Mouse (Mus musculus) frontal cortex, postnatal 10 days (tissue): ENCODE results near the gene Bfar.
A peak's percentile ranks its signal among the peaks of the same experiment; 100 is the strongest.
"Not testable (repeated sequence)": the region's sequence is repeated elsewhere in the genome, so short reads cannot be mapped to it uniquely, and the experiment has no call there.

ENCODE experiments used
- DNase-seq, 2 experiments: peaks; one replicate each; pipeline ENCODE4 v3.0.0; 2022; ENCODE audit warnings: low spot score in 2 of 2, mixed read lengths in 1 of 2

The Bfar gene

GRCm38 (mm10) chr16:13716821-13717553, 45.3 kb downstream of the Bfar start:
- DNase-seq = no peak

GRCm38 (mm10) chr16:13722937-13723336, 51.3 kb downstream of the Bfar start:
- DNase-seq = no peak

- no peak for DNase-seq
Observed at GRCm38 (mm10) chr16:13727811-13728335, 56.2 kb downstream of the Bfar start.

GRCm38 (mm10) chr16:13729428-13729827, 57.8 kb downstream of the Bfar start:
- no peak for DNase-seq

GRCm38 (mm10) chr16:13730285-13731255, 58.9 kb downstream of the Bfar start, which contains the start of gene Pla2g10:
TSS of gene Pla2g10 (minus strand) at chr16:13730983.
- DNase-seq = no peak

GRCm38 (mm10) chr16:13732786-13733185, 61.1 kb downstream of the Bfar start:
- DNase-seq = no peak

GRCm38 (mm10) chr16:13733518-13734137, 62.0 kb downstream of the Bfar start:
- DNase-seq = peak; percentile 20 to 65

GRCm38 (mm10) chr16:13735977-13736376, 64.3 kb downstream of the Bfar start:
- DNase-seq = no peak

GRCm38 (mm10) chr16:13739044-13739443, 67.4 kb downstream of the Bfar start:
- not testable (repeated sequence) for DNase-seq

- no peak for DNase-seq
Observed at GRCm38 (mm10) chr16:13740844-13741243, 69.2 kb downstream of the Bfar start.

GRCm38 (mm10) chr16:13747708-13748107, 76.0 kb downstream of the Bfar start:
- no peak for DNase-seq

- DNase-seq = no peak
Observed at GRCm38 (mm10) chr16:13748124-13748523, 76.5 kb downstream of the Bfar start.

- not testable (repeated sequence) for DNase-seq
Observed at GRCm38 (mm10) chr16:13748813-13749212, 77.2 kb downstream of the Bfar start.

- DNase-seq = no peak
Observed at GRCm38 (mm10) chr16:13749306-13749705, 77.6 kb downstream of the Bfar start.

GRCm38 (mm10) chr16:13749981-13750380, 78.3 kb downstream of the Bfar start:
- no peak for DNase-seq

- DNase-seq = no peak
Observed at GRCm38 (mm10) chr16:13750626-13751025, 79.0 kb downstream of the Bfar start.
